Mouse (Mus musculus) limb, embryonic 12.5 days (tissue): ENCODE measurements around the gene Mark1. TPM values are rescaled to one million over a fixed set of nuclear protein-coding genes. Genes with fewer than 3 reads are reported as not detected.

Source experiments
- ATAC-seq: fragments of 200-750 bp; cut with Nextera tagmentation; 2 replicates; pipeline ENCODE4 v1.8.0; 2017; ENCODE audit warnings: low read depth, moderate TSS enrichment; ENCODE audit not compliant: insufficient number of reproducible peaks, insufficient read depth, low FRiP score, low TSS enrichment
- H3K27ac ChIP-seq: fragments of 300-500 bp; sonication (generic); 2 replicates; pipeline ENCODE4 v1.5.1; 2016; ENCODE audit warnings: mild to moderate bottlenecking, moderate library complexity
- H3K27me3 ChIP-seq: fragments of 300-500 bp; sonication (generic); 2 replicates; pipeline ENCODE4 v1.6.1; 2016; ENCODE audit warnings: mild to moderate bottlenecking, moderate library complexity
- H3K36me3 ChIP-seq: fragments of 300-500 bp; sonication (generic); 2 replicates; pipeline ENCODE4 v1.6.1; 2016; ENCODE audit warnings: mild to moderate bottlenecking, moderate library complexity
- H3K4me1 ChIP-seq: fragments of 300-500 bp; sonication (generic); replicated peaks from 2 replicates; pipeline ENCODE4 v1.6.1; 2016
- H3K4me2 ChIP-seq: fragments of 300-500 bp; sonication (generic); 2 replicates; pipeline ENCODE4 v1.6.1; 2016; ENCODE audit warnings: mild to moderate bottlenecking, moderate library complexity
- H3K4me3 ChIP-seq: fragments of 300-500 bp; sonication (generic); replicated peaks from 2 replicates; pipeline ENCODE4 v1.5.1; 2016; ENCODE audit warnings: mild to moderate bottlenecking
- H3K9ac ChIP-seq: fragments of 300-500 bp; sonication (generic); replicated peaks from 2 replicates; pipeline ENCODE4 v1.6.1; 2016; ENCODE audit warnings: mild to moderate bottlenecking, moderate library complexity
- H3K9me3 ChIP-seq: fragments of 300-500 bp; sonication (generic); 2 replicates; pipeline ENCODE4 v1.6.1; 2016; ENCODE audit warnings: mild to moderate bottlenecking, moderate library complexity
- WGBS: fragments of 180-500 bp; shearing (Covaris S2); methylation state at CpG from one replicate; pipeline ENCODE4 v1.1.7; 2016; 5-methylcytosine and 5-hydroxymethylcytosine counted together
- polyA plus RNA-seq: library from polyadenylated mRNA; unstranded; fragments of >200 nt; fragmentation: Nextera tagmentation; extraction: Ambion mirVana; gene quantifications from 2 replicates; pipeline ENCODE4 v1.2.1, GENCODE M21; 2016

Mark1 gene
- polyA plus RNA-seq, 1 experiment from 2014 or later = 3.8 TPM

GRCm38 (mm10) chr1:184961853-184962252 is 37.5 kb downstream of the Mark1 start:
- no peak overlapping the region for H3K27ac ChIP-seq
- H3K27me3 ChIP-seq = no peaks in the 10 kb centered on the region
- 86% methylated on average over 5 of the region's 5 CpGs for WGBS
- H3K4me2 ChIP-seq = no peak overlapping the region
- no peaks in the 10 kb centered on the region for H3K4me1 ChIP-seq
- no peak overlapping the region for H3K4me3 ChIP-seq
- H3K9me3 ChIP-seq = peaks cover 13% of the 10 kb centered on the region
- no peak for ATAC-seq
- H3K36me3 ChIP-seq = peaks cover 6% of the 10 kb centered on the region; the same call in 1 of the 2 replicates
- no peak overlapping the region for H3K9ac ChIP-seq

- H3K4me3 ChIP-seq = no peak overlapping the region
- no peaks in the 10 kb centered on the region for H3K27me3 ChIP-seq
- no peak overlapping the region for H3K4me2 ChIP-seq
- no peak for ATAC-seq
- no peak overlapping the region for H3K9ac ChIP-seq
- no peaks in the 10 kb centered on the region for H3K4me1 ChIP-seq
- peaks cover 15% of the 10 kb centered on the region for H3K9me3 ChIP-seq
- H3K27ac ChIP-seq = no peak overlapping the region
- WGBS = 88% methylated on average over 9 of the region's 9 CpGs
- peaks cover 6% of the 10 kb centered on the region; the same call in 1 of the 2 replicates for H3K36me3 ChIP-seq
Measured at GRCm38 (mm10) chr1:184958818-184959217, 40.6 kb downstream of the Mark1 start.

- Histone ChIP-seq H3K36me3 (peaks cover 6% of the 10 kb centered on the region; the same call in 1 of the 2 replicates), H3K27ac (no peak overlapping the region), H3K4me2 (no peak overlapping the region), H3K27me3 (no peaks in the 10 kb centered on the region), H3K4me1 (no peaks in the 10 kb centered on the region), H3K9ac (no peak overlapping the region), H3K4me3 (no peak overlapping the region), H3K9me3 (peaks cover 15% of the 10 kb centered on the region)
- WGBS = 79% methylated on average over 6 of the region's 6 CpGs
- ATAC-seq = no peak
Measured at GRCm38 (mm10) chr1:184958388-184958787, 41.0 kb downstream of the Mark1 start.

- WGBS = 71% methylated on average over 5 of the region's 5 CpGs
- Histone ChIP-seq H3K9me3 (peaks cover under 1% of the 10 kb centered on the region; the same call in 1 of the 2 replicates), H3K4me3 (no peak overlapping the region), H3K36me3 (no peaks in the 10 kb centered on the region; the same call in 1 of the 2 replicates), H3K4me2 (no peak overlapping the region), H3K9ac (no peak overlapping the region), H3K4me1 (no peaks in the 10 kb centered on the region), H3K27me3 (no peaks in the 10 kb centered on the region), H3K27ac (no peak overlapping the region)
- ATAC-seq = no peak
Measured at GRCm38 (mm10) chr1:184951758-184952157, 47.6 kb downstream of the Mark1 start.

- ATAC-seq = no peak
- Histone ChIP-seq H3K27me3 (no peaks in the 10 kb centered on the region), H3K4me1 (no peaks in the 10 kb centered on the region), H3K9ac (no peak overlapping the region), H3K9me3 (no peaks in the 10 kb centered on the region), H3K4me3 (no peak overlapping the region), H3K27ac (no peak overlapping the region), H3K4me2 (no peak overlapping the region), H3K36me3 (no peaks in the 10 kb centered on the region)
- 94% methylated on average over 11 of the region's 11 CpGs for WGBS
Measured at GRCm38 (mm10) chr1:184951057-184951456, 48.3 kb downstream of the Mark1 start.

- Histone ChIP-seq H3K4me3 (no peak overlapping the region), H3K4me1 (0 out of 2 replicates have a peak, but pooled peaks cover 3% of the 10 kb centered on the region), H3K4me2 (no peak overlapping the region), H3K27ac (no peak overlapping the region), H3K9ac (no peak overlapping the region), H3K9me3 (no peaks in the 10 kb centered on the region), H3K27me3 (no peaks in the 10 kb centered on the region), H3K36me3 (peaks cover 12% of the 10 kb centered on the region; the same call in 1 of the 2 replicates)
- no peak for ATAC-seq
- 89% methylated on average over 4 of the region's 4 CpGs for WGBS
Measured at GRCm38 (mm10) chr1:184938106-184938505, 61.3 kb downstream of the Mark1 start.

GRCm38 (mm10) chr1:184935980-184936379 is 63.4 kb downstream of the Mark1 start:
- Histone ChIP-seq H3K36me3 (peaks cover 8% of the 10 kb centered on the region; the same call in 1 of the 2 replicates), H3K4me3 (no peak overlapping the region), H3K9ac (no peak overlapping the region), H3K4me2 (no peak overlapping the region), H3K27ac (peak overlapping the region; percentile 59; the same call in 1 of the 2 replicates), H3K4me1 (0 out of 2 replicates have a peak, but pooled peaks cover 3% of the 10 kb centered on the region), H3K9me3 (no peaks in the 10 kb centered on the region), H3K27me3 (no peaks in the 10 kb centered on the region)
- 60% methylated on average over 5 of the region's 5 CpGs for WGBS
- ATAC-seq = no peak

GRCm38 (mm10) chr1:184935490-184935889 is 63.9 kb downstream of the Mark1 start:
- Histone ChIP-seq H3K36me3 (peaks cover 8% of the 10 kb centered on the region; the same call in 1 of the 2 replicates), H3K9ac (no peak overlapping the region), H3K4me3 (no peak overlapping the region), H3K4me1 (0 out of 2 replicates have a peak, but pooled peaks cover 3% of the 10 kb centered on the region), H3K9me3 (no peaks in the 10 kb centered on the region), H3K27ac (peak overlapping the region; percentile 59), H3K27me3 (no peaks in the 10 kb centered on the region), H3K4me2 (no peak overlapping the region)
- 65% methylated on average over 6 of the region's 6 CpGs for WGBS
- no peak for ATAC-seq

- no peak for ATAC-seq
- 93% methylated on average over 6 of the region's 6 CpGs for WGBS
- Histone ChIP-seq H3K9me3 (no peaks in the 10 kb centered on the region), H3K4me2 (no peak overlapping the region), H3K9ac (no peak overlapping the region), H3K27ac (no peak overlapping the region), H3K36me3 (peaks cover 21% of the 10 kb centered on the region), H3K4me1 (0 out of 2 replicates have a peak, but pooled peaks cover 3% of the 10 kb centered on the region), H3K27me3 (no peaks in the 10 kb centered on the region), H3K4me3 (no peak overlapping the region)
Measured at GRCm38 (mm10) chr1:184931097-184931496, 68.3 kb downstream of the Mark1 start.

- H3K36me3 ChIP-seq = peaks cover 23% of the 10 kb centered on the region
- no peaks in the 10 kb centered on the region for H3K27me3 ChIP-seq
- WGBS = 78% methylated on average over 1 of the region's 1 CpGs
- no peak overlapping the region for H3K9ac ChIP-seq
- H3K9me3 ChIP-seq = no peaks in the 10 kb centered on the region
- no peaks in the 10 kb centered on the region for H3K4me1 ChIP-seq
- H3K27ac ChIP-seq = no peak overlapping the region
- ATAC-seq = no peak
- no peak overlapping the region for H3K4me2 ChIP-seq
- H3K4me3 ChIP-seq = no peak overlapping the region
Measured at GRCm38 (mm10) chr1:184928382-184928781, 71.0 kb downstream of the Mark1 start.

- Histone ChIP-seq H3K9me3 (no peaks in the 10 kb centered on the region), H3K4me3 (no peak overlapping the region), H3K4me1 (no peaks in the 10 kb centered on the region), H3K9ac (no peak overlapping the region), H3K27ac (no peak overlapping the region), H3K4me2 (no peak overlapping the region), H3K27me3 (no peaks in the 10 kb centered on the region), H3K36me3 (peaks cover 28% of the 10 kb centered on the region)
- no peak for ATAC-seq
- 90% methylated on average over 1 of the region's 1 CpGs for WGBS
Measured at GRCm38 (mm10) chr1:184927911-184928310, 71.5 kb downstream of the Mark1 start.

GRCm38 (mm10) chr1:184922824-184923223 is 76.5 kb downstream of the Mark1 start:
- no peaks in the 10 kb centered on the region for H3K4me1 ChIP-seq
- H3K4me3 ChIP-seq = no peak overlapping the region
- 80% methylated on average over 13 of the region's 13 CpGs for WGBS
- ATAC-seq = no peak
- no peaks in the 10 kb centered on the region for H3K27me3 ChIP-seq
- 0 out of 2 replicates have a peak, but pooled peaks cover 3% of the 10 kb centered on the region for H3K9me3 ChIP-seq
- H3K4me2 ChIP-seq = no peak overlapping the region
- H3K27ac ChIP-seq = no peak overlapping the region
- no peak overlapping the region for H3K9ac ChIP-seq
- peaks cover 49% of the 10 kb centered on the region for H3K36me3 ChIP-seq
